Mouse (Mus musculus) kidney, postnatal 10 days (tissue): ENCODE results near the gene Mdfi.

Experiments used
- DNase-seq: peaks from one replicate; pipeline ENCODE4 v3.0.0; 2021; ENCODE audit warnings: mixed read lengths

Mdfi gene

DNA sequence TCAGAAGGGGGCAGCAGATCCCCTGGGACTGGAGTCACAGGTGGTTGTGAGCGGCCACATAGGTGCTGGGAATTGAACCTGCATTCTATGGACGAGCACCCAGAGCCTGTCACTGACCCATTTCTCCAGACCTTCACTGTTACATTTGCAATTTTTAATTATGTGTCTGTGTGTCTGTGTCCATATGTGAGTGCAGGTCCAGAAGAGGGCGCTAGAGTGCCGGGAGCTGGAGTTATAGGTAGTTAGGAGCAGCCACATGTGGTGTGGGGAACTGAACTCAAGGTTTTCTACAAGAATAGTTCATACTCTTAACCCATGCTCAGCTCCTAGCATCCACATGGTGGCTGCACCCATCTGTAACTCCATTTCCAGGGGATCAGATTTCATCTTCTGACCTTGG, 37.5 kb downstream of the Mdfi start:
- DNase-seq = peak; percentile 52

DNA sequence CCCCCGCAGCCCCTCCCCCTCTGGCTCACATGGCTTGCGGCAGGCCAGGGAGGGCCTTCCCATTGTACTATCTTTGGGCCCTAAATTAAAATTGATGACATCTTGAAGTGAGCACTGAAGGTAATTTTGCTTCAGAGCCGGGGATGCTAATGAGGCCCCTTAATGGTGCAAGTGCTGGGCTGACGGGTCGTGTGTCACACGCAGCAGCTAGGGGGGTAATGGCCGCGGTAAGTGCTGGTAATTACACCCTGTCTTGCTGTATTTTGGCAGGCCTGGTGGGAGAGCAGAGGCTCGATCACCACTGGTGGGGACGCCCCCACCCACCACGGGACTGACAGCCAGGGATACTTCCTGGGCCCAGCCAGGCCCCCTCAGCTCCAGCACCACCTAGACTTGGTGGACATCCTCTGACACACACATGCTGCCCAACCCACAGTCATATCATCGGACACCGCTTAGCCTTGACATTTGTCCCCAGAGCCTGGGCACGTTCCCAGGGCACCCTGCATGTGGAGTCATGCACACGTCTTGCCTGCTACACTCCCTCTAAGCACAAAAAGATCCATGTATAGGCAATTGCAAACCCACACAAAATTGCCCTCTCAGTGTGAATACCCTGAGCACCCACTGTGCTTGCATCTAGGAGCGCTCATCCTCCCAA, 38.2 kb downstream of the Mdfi start:
- DNase-seq = no peak

DNA sequence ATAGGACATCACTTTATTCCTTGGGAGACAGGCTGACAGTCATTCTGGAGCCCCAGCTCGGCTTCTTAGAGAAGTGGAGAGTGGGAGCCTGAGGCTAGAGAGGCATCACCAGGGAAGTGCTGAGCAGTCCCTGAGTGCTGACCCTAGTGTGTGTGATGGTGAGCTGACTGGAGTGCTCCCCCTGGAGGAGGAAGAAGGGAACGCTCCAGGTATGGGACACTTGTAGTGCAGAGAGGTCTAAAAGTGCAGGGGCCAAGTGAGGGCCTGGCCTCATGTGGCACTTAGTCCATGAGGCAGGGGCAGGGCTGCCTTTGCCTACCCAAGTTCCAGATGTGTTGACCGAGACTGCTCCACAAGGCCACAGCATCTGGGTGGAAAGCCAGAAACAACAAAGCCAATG, 39.0 kb downstream of the Mdfi start:
- peak; percentile 77 for DNase-seq

DNA sequence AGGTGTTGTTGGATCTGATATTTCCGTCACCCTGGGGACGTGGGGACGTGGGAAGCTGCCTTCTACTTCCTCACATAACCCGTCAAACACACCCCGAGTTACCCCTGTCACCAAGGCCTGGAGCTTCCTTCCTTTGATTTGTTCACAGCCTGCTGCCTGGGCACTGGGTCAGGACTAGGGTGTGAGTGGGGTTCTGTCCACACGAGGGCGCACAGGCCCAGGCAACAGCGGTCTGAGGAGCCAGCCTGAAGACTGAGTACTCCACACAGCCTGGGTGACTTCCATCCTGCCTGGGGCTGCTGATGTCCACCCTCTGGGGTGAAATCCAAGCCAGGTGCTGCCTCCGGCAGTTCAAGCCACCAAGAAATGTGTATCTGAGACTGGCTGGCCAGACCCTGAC, 41.1 kb downstream of the Mdfi start:
- DNase-seq = peak; percentile 93

DNA sequence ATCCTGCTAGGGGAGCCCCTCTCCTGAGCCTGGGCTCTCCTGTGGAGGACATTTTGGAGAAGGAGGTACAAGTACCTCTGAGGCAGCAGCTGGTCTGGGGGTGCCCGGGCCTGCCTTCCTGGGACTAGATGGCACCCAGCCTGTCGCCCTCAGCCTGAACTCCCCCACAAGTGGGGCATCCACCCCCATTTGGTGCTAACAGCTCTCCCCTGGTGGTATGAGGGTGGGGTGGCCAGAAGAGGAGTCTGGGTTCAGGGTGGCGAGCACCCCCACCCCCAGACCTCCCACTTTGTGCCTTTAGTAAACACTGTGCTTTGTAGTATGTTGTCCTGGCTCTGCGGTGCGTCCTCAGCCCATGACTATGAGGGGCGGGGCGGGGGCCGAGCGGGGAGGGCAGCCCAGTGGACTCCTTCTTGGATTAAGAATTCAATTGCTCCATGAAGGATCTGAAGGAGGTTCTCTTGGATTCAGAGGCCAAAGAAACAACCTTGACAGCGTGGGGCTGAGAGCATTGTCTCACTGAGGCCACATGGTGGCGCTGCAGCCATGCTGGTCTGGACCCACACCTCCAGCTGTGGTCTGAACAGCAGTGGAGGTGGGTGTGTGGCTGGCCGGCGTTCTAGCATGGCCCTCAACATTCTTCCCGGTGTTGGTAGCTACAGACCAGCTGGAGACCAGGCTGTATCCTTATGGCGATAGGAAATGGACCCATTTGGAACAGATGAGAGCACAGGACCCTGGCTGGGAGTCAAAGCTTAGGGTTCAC, 42.2 kb downstream of the Mdfi start:
- peak; percentile 84 for DNase-seq

DNA sequence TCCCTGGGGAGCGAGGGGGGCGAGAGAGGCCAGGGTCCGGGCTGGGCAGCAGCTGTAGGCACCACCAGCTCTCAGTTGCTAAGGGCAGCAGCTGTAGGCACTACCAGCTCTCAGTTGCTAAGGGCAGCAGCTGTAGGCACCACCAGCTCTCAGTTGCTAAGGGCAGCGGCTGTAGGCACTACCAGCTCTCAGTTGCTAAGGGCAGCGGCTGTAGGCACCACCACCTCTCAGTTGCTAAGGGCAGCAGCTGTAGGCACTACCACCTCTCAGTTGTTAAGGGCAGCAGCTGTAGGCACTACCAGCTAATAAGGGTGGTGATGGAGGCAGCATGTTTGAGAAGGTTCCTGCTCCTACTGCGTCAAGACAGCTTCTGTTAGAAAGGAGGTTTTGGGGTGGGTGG, 45.5 kb downstream of the Mdfi start:
- DNase-seq = no peak

DNA sequence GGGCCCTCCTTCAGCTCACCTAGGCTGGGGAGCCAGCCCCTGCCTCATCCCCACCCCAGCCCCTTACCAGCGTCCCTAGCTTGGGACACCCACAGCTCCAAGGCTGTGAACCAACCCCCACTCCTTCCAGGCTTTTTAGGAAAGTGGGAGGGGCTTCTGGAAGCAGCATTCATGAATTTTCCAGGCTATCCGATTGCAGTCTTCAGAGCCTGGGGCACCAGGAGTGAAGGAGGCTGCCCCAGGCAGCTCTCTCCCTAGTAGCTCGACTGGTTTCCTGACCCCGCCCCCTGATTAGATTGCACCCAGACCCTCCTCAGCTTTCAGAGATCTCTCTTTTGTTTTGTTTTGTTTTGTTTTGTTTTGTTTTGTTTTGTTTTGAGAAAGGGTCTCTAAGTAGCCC, 46.2 kb downstream of the Mdfi start:
- DNase-seq = no peak

DNA sequence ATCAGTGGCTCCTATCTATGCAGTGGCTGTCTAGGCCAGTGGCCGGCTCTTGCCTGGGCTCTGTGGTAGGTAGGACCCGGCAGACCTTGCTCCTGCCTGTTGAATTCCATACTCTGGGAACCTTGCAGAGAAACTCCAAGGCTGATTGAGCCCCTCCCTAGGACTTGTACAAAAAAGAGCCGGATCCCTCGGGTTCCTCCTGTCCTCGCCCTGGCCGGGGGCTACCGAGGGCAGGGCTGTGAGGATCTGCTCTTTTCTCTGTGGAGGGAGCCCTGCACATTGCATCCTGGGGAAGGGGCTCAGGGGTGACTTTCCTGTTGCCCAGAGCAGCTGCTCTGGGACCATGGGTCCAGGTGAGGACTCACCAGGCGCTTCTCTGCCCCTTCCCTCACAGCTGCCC, 46.9 kb downstream of the Mdfi start:
- DNase-seq = no peak

DNA sequence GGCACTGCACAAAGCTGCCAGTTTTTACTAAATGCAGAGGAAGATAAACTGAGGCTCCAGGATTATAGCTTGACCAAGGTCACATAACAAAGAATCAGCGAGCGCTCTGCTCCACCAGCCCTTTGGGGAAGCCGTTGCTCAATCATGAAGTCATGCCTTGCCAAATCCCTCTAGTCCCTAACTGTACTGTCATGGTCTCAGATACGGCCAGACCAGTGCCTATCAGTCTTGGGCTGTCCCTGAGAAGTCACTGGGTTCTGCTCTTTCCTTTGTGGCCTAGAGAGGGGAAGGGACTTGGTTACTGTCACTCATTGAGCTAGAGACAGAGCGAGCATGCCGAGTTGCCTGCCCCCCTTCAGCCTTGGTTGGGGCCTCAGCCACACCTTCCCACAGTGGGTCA, 50.1 kb downstream of the Mdfi start:
- no peak for DNase-seq

DNA sequence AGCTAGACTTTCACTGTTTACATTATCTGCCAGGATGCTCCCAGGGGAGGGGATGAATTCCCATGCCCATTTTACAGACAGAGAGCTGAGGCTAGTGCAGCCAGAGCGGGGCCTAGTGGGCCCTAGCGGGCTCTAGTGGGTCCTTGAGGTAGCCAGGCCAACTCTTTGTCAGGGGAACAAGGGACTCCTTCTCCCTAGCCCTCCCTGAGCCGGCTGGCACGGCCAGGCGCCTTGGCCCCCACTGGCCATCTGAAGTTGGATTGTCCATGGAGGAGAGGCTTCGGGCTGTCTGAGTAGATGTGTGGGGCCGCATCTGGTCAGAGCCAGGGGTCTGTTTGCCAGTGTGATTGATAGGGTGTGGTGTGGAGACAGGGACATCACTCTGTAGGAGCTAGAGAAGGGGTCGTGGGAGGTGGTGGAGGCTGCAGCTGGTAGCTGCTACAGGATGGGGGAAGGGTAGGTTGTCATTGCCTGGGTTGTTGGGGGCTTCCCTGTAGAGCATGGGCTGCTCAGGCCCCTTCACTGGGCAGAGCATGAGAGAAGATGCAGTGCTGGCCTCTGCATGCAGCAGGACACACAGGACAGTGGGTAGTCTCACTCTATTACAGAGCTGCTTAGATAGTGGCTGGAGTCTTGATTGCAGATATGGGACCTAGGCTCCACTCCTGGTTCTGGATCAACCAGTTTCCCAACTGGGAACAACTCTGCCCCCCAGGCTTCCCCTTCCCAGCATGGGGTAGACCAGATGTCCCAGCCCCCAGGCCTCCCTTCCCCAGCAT, 50.9 kb downstream of the Mdfi start:
- no peak for DNase-seq

DNA sequence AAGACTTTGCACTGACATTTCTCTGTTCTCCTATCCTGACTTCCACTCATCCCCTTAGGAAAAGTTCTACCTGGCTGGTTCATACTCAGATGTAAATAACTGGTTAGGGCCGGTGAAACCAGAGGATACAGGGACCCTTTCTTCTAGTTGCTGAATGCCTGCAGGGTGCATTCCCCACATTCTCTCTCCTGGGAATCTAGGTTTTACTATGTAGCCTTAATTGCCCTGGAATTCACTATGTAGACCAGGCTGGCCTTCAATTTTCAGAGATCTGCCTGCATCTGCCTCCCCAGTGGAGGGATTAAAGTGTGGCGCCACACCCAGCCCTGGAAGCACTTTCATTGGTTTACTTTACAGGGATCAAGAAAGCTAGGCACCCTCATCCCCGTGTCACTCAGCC, 52.0 kb downstream of the Mdfi start:
- DNase-seq = no peak

DNA sequence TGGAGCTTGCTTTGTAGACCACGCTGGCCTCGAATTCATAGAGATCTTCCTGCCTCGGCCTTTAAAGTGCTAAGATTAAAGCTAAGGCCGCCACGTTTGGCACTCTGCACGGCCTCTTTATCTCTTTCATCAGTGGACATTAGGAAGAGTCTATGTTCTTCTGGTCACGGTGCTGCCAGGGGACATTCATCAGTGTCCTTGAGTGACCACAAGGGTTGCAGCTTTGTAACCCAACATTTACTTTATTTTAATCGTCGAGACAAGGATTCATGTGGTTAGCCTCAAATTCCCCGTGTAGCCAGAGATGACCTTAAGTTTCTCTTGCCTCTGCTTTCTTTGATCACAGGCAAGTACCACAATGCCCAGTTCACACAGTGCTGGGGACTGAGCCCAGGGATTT, 54.0 kb downstream of the Mdfi start:
- no peak for DNase-seq

DNA sequence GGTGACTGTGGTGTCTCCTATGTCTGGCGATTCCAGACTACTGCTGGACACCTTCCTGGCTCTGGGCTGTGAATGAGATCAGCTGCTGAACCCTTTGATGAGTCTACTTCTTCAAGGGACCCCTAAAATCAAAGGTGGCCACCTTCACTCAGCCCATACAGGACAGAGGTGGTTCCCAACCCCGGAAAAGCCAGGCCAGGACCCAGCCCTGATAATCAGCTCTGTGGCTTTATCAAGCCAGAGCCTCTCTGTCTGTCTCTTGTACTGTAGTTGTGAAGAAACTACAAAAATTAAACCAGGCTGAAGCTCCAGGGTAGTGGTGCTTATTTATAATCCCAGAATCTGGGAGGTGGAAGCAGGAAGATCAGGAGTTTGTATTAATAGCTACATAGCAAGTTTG, 57.4 kb downstream of the Mdfi start:
- DNase-seq = no peak

DNA sequence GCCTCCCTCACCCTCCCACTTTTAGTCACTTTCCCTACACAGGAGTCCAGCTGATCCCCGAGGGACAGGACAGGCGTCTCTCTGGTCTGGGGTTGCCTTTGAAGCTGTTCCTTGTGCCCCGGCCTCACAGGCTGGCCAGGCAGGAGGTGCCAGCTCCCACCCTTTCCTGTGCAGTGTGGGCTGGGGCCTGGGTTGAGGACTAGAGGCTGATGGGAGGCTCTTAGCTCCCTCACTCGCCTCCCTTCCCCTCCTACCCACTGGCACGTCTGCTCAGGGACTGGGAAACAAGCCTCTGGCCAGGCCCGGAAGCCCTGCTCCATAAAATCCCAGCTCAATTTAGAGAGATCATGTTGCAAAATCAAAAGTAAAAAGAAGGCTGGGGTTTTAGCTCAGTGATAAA, 60.9 kb downstream of the Mdfi start:
- no peak for DNase-seq

DNA sequence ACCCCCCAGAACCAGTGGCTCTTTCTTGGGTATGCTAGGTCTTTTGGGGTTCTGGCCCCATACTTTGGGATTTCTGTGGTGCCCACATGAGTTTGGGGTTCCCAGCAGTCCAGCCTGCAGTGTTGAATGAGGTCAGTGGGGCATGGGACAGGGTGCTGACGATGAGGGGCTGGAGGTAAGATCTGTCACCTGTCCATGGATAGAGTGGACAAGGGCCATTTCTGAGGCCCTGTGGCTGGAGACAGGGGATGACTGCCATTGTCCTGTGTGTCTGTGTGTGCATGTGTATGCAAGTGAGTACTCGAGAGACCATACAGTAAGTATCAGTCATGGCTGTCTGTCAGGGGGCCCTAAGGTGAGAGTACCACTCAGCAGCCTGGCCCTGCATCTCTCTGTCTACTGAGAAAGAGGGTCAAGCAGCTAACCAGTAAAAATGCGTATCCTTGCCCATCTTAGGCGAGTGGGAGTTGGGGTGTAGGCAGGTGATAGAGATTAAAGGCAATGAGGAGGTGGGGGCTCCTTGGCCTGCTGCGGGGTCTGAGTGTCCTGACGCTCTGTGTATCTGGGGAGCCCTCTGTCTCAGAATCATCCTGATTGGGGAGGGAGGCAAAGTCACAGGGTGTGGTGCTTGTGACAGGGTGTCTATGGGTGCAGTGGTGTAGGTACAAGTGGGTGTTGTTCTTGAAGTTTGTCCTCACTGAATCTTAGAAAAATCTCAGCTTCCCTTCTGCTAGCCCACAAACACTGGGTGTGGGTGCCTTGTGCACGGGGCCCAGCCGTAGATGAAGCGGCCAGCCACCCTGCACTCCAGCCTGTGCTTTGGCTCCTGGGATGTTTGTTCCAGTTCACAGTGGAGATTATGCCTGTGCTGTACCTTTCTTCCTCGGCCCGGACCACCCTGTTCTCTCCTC, 64.8 kb downstream of the Mdfi start:
- DNase-seq = no peak

DNA sequence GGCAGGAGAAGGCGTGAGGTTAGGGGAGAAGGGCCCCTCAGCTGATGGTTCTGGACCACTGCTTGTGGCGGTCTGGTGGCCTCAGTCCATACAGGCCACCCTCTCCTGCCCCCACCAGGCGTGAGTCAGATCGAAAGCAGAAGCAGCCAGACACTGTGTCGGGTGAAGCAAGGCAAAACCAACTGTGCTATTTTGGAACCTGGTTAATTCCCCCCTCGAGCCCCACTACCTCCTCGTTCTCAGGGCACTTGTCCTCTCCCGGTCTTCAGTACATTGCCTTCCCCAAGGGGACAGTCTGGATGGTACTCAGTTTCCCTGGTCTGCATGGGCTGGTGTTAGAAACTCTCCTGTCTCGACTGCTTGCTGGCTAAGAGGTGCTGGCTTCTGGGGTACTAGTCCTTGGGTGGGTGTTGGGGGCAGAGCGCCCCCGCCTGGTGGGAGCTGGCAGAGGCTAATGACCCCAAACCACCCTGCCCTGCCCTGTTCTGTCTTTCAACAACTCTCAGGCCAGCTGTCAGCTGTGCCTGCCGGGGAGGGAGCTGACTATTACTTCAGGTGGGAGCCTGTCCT, 65.7 kb downstream of the Mdfi start:
- no peak for DNase-seq

DNA sequence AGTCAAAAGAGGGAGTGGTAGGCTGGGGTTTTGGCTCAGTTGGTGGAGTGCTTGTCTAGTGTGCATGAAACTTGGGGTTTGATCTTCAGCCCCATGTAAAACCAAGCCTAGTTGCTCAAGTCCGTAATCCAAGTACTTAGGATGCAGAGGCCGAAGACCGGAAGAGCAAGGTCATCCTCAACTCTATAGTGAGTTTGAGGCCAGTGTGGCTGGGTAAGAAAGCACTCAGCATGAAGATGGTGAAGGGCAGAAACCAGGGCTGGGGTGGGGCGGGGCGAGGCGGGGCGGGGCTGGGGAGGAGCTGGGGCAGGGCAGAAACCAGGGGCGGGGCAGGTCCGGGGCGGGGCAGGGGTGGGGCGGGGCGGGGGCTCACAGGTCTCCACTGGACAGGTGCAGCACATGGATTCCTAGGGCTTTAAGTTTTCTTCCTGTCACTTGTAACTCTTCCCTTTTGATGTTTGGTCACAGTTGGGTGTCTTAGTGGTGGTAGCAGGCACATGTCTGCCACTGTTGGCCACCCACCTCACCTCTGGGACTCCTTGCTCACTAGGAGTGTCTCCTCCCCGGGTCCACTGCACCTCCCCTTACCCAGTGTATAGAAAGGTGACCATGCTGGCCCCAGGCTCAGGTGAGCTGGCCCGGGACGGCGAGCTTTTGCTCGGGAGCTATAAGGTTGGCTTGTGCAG, 66.9 kb downstream of the Mdfi start:
- no peak for DNase-seq

DNA sequence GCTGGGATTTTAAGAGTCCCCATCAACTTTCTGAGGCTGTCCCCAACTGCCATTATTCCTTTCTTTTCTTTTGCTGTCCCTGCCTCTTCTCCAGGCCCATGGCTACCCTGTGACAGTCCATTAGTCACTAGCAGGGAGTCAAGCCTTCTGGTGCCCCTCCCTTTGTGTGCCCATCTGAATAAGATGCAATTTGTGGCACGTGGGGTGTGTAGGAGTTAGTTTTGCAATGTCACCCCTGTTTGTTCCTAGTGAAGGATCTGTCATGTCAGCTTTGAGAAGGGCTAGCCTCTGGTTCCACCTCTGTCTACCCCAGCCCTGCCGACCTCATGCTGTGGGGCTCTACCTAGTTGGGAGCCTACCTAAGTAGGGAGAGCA, 67.4 kb downstream of the Mdfi start:
- DNase-seq = no peak

DNA sequence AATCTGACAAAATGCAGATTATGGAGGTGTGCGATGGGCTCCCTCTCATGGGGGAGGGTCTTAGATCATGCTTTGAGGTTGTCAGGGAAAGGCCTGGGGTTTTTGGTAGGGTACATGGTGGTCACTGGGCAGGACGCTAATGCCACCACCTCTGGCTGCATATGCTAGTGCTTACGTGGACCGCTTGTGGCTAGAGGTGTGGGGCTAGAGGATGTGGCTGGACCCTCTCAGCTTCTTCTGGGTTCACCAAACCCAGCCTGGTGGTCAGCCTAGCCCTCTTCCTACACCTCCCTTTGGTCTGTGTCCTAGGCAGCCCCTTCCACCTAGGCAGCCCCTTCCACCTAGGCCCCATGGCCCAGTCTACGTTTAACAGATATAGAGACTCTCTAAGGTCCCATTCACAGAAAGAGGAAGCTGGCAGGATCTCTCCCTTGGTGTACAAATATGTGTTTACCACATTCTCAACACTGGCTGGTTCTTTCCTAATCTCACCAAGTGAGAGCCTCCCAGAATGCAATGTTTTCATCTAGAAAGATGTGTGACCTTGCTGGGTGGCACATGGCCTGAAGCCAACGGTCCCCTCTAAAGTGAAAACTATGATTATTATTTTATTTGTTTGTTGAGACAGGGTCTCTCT, 68.0 kb downstream of the Mdfi start:
- DNase-seq = no peak

DNA sequence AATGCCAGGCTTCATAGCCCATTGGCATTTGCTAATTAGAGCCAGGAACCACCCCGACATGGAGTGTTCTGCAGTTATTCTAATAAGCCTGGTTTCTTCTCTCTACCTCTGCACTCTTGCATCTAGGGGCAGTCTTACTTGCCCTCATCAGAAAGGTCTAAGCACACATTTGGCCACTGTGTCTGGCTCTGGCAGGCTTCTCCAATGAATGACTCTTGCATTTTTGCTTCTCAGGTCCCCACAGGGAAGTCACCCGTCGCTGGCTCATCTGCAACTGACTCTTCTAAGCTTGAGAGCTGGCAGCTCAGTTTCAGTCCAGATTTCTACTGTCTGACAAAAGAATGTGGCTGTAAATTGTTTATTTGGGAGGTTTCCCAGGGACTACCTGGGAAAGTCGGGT, 68.5 kb downstream of the Mdfi start:
- DNase-seq = no peak
